Mouse (Mus musculus) left cerebral cortex, adult 18-20 months (tissue): ENCODE measurements around the gene Tead3. TPM values are rescaled to one million over a fixed set of nuclear protein-coding genes. Genes with fewer than 3 reads are reported as not detected.
A peak's percentile ranks its signal among the peaks of the same experiment; 100 is the strongest.

ENCODE experiments used
- DNase-seq, 2 experiments: peaks; one replicate each; pipeline ENCODE4 v3.0.0; 2021 to 2022; ENCODE audit warnings: low spot score in 2 of 2, mixed read lengths in 1 of 2
- total RNA-seq, 2 experiments: library from RNA; stranded (reverse); gene quantifications; 2 replicates each; pipeline ENCODE4 v1.2.3; 2021

The Tead3 gene
- total RNA-seq, 2 experiments from 2014 or later: 2.3 to 2.5 TPM

DNA sequence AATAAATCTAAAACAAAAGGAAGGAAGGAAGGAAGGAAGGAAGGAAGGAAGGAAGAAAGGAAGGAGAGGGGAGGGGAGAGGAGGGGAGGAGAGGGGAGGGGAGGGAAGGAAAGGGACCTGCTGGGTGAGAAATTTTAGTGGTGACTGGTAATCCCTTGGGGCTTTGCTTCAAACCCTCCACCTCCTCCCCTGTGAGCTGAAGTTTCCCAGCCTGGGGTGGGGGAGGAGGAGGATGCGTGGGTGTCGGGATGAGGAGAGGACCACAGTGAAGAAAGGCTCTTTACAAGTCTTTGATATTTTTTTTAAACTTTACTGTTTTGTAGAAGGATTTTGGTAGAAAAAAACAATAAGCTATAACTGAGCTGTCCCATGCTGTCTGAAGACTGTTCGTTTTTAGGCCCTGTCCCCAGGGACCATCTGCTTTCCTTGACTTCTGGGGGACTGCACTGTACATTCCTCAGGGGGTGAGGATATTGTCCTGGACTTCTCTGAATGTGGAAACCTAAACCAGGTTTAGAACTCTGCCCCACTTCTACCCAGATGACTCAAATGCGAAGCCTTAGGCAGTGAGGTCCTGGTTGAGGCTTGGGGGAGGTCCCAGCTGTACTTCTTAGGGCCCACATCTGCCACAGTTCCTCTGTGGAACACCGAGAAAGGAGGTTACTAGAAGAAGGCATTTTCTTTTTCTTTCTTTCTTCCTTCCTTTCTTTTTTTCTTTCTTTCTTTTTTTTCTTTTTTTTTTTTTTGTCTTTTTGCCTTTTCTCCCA, 39.1 kb downstream of the Tead3 start:
- DNase-seq: no peak

DNA sequence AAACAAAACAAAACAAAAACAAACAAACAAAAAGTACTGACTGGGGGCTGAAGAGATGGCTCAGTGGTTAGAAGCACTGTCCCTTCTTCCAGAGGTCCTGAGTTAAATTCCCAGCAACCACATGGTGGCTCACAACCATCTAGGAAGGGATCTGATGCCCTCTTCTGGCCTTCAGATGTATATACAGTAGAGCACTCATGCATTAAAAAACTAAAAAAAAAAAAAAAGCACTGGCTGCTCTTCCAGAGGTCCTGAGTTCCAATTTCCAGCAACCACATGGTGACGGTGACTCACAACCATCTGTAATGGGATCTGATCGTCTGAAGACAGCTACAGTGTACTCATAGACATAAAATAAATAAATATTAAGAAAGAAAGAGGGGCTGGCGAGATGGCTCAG, 39.8 kb downstream of the Tead3 start:
- DNase-seq: no peak

DNA sequence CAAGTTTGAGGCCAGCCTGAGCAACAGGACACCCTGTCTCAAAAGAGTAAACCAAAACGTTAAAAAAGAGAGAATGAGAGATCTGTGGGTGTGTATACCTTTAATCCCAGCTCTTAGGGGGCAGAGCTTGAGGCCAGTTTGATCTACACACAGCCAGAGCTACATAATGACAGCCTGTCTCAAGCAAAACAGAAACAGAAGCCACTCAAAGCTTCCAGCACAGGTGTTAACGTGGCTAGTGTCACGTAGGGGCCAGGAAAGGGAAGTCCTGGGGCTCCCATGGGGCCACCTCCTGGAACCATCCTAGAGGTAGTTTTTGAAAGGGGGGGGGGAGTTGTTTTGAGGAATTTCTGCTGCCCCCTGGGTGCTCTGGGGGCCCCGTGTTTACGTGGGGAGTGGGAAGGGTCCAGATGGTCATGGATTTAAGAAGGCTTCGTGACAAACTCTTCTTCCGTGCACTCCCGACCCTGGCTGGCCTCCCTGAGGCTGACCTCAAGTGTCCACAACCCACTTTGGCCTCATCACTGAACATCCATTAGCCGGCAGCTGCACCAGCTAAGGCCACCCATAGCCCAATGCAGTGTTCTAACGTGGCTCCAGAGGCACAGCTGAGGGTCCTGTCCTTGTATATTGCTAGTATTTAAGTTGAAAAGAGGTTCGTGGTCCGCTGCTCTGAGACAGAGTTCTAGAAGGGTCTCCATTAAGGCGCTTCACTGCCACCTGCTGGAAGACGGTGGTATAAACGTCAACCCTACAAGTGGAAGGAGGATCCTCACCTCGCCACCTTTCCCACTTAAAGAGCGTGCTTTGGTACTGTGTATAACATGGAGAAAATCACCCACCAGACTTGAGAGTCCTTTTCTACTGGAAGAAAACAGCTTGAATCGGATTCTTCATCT, 42.1 kb downstream of the Tead3 start:
- peak; percentile 83 to 94 for DNase-seq

DNA sequence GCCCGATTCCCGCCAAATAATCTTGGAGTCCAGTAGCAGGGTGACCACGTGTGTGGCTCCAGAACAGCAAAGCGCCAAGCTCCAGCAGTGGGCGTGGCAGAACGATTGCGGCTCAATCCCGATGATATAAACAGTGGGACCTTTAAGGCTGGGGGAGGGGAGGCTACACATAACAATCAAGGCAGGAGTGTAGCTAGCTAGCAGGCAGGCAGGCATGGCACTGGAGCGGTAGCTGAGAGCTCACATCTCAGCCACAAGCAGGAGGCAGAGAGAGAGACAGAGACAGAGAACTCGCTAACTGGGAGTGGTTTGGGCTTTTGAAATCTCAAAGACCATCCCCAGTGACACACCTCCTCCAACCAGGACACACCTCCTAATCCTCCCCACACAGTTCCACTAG, 45.4 kb downstream of the Tead3 start:
- DNase-seq: no peak

DNA sequence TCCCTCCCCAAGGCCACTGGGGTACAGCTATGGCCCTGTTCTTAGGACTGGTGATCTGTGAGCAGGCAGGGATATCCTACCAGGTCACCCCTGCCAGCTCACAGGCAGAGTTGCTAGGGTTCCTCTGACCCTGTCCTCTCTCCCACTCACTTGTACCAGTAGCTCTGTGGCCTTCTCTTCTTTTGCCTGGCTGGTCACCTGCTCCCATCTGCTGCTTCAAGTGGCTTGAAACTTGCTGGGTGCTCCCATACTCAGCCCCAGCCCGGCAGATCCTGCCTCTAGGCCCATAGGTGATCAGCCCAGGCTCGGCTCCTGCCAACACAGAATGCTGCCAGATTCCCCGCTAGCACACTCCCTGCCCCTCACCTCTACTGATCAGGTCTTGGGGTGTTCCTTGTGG, 49.8 kb downstream of the Tead3 start:
- DNase-seq: no peak

DNA sequence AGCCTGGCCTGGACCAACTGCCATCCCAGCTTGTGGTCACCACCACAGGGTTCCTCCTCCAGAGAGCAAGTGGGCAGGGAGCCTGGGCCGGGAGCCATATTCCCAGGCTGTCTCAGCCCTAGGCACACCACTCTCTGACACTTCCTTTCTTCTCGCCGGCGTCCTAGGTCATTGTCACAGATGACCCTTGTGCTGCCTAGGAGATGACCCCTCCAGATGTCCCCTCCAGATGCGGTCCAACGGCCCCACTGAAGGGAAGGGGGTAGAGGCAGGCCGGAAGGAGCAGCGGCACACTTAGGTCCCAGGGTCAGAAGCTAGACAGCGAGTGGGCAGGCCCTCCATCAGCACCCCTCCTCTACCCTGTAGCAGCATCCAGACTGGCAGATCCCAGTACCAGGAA, 50.3 kb downstream of the Tead3 start:
- DNase-seq: no peak

DNA sequence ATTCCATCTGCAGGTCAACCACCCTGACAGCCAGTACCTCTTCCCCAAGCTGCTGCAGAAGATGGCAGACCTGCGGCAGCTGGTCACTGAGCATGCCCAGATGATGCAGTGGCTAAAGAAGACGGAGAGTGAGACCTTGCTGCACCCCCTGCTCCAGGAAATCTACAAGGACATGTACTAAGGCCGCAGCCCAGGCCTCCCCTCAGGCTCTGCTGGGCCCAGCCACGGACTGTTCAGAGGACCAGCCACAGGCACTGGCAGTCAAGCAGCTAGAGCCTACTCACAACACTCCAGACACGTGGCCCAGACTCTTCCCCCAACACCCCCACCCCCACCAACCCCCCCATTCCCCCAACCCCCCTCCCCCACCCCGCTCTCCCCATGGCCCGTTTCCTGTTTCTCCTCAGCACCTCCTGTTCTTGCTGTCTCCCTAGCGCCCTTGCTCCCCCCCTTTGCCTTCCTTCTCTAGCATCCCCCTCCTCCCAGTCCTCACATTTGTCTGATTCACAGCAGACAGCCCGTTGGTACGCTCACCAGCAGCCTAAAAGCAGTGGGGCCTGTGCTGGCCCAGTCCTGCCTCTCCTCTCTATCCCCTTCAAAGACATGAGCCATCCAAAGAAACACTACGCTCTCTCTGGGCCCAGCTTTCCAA, 50.8 kb downstream of the Tead3 start:
- DNase-seq: no peak

DNA sequence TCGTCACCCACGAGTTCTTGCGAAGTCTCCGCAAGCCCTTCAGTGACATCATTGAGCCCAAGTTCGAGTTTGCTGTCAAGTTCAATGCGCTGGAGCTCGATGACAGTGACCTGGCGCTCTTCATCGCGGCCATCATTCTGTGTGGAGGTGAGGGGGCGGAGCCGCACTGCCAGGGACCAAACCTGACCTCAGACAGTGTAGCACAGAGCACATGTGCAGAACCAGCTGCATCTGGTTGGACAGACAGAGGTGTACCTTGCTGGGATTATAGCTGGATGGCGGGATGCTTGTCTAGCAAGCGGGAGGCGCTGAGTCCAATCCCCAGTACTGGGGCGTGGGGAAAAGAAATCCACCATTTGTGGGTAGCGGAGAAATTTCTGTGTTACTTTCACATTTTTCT, 51.7 kb downstream of the Tead3 start:
- DNase-seq: no peak

DNA sequence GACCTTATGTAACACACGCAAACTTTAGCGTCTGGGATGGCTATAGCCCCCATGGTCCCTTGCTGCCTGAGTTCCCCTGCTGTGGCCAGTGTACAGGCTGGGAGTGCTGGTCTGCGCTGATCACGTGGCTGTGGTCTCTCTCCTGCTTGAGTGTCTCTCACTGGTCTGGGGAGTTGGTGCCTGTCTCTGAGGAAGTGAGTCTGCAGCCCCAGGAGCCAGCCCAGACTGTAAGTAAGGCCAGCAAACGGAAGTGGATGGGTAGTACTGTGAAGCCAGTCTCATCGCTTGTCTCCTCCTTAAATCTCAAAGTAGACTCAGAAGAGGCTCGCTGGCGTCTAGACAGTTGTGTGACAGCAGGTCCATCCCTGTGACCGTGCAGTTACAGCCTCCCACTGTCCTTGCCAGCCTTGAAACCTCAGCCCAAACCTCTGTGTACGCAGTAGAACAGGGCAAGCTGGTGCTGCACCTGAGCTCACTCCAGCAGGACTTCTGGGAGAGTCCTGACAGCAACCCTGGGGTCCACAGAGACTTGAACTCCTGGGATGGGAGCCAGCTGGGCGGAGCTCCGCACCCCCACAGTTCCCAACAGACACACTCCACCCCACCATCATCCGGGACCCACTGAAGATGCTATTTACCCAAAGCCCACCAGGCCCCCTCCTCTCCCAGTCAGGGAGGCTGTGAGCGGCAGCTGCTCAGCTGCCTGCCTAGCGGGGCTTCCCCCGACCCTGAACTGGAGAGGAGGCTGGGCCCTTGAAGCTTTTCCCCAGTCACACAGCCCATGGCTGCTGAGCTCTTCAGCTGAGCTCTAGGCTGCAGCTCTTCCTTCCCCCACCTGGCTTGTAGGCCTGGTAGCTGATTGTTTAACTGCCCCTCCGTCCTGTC, 55.9 kb downstream of the Tead3 start:
- DNase-seq: no peak

DNA sequence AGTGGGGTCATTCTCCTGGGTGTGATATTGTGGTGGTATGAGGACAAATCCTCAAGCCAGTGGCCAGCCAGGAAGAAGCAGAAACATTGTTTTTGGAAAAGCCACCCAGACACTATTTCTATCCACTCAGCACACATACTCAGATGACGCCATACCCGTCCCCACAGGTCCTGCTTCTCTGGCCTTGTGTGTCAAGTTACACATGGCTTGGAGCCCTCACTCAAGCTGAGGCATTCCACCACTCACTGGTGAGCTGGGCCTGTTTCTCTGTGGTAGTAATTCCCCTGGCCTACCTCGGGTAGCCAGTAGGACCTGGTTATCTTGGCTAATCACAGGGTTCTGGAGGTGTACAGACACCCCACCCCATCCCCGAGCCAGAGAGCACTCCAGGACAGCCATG, 56.9 kb downstream of the Tead3 start:
- no peak for DNase-seq

DNA sequence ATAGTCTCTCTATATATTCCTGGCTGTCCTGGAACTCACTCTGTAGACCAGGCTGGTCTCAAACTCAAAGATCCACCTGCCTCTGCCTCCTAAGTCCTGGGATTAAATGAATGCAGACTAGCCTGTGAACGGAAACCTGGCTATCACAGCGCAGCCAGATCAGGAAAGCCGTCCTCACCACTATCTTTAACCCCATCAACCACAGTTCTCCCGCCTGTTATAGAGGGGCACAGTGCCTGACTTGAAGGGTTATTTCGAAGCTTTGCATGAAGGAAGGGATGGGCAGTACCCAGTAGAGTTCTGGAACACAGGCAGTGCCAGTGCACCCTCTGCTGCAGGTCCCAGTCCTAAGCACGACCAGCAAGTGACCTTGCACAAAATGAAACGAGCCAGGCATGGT, 59.3 kb downstream of the Tead3 start:
- no peak for DNase-seq

DNA sequence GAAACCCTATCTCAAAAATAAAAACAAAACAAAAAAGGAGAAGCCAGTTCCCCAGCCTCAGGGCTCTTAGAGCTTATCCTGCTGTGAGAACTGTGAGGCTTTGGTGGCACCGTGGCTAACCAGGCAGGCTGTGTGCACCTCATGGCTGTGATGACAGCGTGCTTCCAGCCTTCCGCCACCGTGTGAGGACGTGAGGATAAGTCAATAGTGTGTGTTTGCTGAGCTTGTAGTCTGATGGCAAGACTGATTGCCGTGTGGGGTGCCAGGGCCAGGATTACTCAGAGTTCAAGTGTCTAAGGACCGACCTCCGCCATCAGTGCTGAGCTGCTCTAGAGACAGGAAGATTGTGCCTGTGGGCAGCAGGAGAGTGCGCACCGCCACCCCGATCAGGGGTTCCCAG, 59.9 kb downstream of the Tead3 start:
- no peak for DNase-seq

DNA sequence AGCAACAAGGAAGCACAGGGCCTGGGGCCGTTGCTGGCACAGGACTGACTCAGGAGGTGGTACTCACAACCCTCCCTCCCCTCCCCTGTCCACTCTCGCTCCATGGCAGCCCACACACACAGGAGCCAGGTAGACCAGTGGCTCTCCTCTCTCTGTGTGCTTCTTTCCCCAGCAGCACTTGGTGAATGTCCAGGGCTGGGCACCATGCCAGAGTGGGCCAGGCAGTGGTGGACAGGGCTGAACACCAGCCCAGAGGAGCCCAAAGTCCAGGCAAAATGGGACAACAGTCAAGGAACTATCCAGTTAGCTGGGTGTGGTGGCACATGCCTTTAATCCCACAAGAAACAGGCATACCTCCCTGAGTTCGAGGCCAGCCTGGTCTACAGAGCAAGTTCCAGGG, 60.4 kb downstream of the Tead3 start:
- DNase-seq: peak in 1 of 2 experiments; percentile 29

DNA sequence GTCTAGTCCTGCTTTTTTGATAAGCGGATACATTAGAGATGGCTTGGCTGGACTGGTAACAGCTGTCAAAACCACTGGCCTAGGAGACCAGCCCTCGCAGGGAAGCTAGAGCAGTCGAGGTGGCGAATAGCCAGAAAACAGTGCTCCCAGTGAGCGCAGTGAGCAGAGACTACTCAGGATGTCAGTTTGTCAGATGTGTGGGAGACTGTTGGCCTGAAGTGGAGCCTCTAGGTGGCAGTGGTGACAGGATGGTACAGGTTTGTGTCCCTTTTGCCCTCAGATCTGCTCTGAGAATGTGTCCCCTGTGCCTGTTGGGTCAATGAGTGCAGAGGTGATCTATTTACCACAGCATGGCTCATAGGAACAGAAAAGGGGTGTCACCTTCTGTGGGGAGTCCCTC, 62.6 kb downstream of the Tead3 start:
- no peak for DNase-seq

DNA sequence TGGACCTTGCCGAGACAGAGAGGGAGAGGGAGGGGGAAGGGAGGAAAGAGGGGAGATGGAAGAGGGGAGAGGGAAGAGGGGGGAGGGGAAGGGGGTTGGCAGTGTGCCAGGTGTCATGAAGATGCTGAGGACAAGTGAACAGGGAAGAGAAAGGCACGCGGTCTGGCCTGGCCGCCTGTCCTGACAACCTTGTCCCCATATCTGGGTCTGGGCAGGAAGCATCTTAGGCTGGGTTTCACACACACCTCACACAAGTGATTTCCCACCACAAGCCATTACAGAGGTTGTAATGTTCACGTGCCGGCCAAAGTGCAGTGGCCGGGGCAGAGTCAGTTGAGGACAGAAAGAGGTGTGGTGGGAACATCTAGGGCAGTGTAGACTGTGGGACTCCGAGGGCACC, 63.0 kb downstream of the Tead3 start:
- no peak for DNase-seq

DNA sequence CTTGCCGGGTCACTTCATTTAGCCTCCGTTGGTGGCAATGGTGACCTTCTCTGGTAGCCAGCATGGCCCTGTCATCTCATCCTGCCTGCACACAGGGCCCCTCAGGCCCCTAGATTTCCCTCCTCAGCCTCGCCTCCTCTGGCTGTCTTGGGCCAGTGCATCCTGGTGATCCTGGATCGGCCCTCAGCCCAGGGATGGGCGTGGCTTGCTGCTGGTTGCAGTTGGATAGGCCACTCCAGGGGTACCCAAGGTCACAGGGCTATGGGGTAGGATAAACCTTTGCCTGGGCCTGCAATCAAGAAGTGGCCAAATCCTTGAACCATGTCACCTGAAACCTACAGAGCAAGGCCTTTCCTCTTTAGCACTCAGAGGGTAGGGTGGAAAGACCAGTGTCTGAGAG, 63.7 kb downstream of the Tead3 start:
- DNase-seq: no peak

DNA sequence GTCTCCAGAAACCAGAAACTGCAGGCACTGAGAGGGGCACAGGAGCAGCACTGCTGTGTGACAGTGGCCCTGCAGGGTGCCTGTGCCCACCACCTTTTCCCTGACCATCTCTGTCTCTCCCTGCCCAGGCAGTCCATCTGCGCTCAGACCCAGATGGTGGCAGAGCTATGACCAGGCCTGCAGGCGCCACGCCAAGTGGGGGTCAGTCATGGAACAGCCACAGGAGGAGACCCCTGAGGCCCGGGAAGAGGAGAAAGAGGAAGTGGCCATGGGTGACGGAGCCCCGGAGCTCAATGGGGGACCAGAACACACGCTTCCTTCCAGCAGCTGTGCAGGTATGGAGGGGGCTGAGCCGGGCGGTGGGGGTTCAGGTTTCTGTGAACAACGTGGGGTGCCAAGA, 64.5 kb downstream of the Tead3 start:
- DNase-seq: no peak

DNA sequence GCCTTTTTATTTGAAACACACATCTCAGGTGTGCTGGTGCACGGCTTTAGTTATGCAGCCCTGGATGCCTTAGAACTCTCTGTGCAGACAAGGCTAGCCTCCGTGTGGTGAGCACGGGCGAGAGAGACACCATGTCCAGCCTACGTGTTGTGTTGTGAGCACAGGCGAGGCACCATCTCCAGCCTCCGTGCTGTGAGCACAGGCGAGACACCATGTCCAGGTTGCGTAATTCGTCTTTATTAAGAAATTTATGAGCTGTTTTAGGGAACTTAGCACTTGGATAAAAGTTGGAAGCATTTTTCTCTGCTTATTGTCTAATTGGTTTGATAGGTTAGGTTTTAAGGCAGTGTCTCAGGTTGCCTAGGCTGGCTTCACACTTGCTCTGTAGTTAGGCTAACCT, 67.4 kb downstream of the Tead3 start:
- DNase-seq: no peak

DNA sequence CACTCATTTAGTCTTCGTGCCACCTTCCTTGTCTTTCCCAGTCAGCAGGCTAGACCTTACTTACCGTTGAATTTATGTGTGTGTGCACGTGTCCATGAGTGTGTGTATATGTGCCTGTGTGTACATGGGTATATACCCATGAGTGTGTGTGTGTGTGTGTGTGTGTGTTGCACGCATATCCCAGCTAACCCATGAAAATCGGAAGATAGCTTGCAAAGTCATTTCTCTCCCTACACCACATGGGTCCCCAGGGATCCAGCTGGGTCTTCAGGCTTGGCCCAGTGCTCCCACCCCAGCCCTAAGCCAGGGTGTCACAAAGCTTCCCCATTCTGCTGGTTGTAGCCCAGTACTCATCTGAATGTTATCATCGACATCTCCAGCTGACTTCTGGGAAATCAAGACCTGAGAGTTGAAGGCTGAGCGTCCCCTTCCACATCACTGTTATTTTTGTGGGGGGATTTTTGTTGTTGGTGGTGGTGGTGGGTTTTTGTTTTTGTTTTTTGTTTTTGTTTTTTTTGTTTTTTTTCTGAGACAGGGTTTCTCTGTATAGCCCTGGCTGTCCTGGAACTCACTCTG, 68.7 kb downstream of the Tead3 start:
- no peak for DNase-seq
